Mouse (Mus musculus) lung, postnatal 25 days (tissue): ENCODE measurements at regions not wholly inside any gene's neighbourhood (a gene's known extent, or its start where the extent isn't known, plus 50 kb on each side); places are given as distances from the start of the nearest gene placed in this dataset.

Source experiments
- DNase-seq: peaks from one replicate; pipeline ENCODE4 v3.0.0; 2022; ENCODE audit warnings: low spot score

GRCm38 (mm10) chr17:75894934-75895333 lies 343.2 kb upstream of the Fam98a start:
- no peak for DNase-seq

- no peak for DNase-seq
Observed at GRCm38 (mm10) chr17:75893559-75893958, 341.8 kb upstream of the Fam98a start.

GRCm38 (mm10) chr17:75892156-75892555 lies 340.4 kb upstream of the Fam98a start:
- DNase-seq = no peak

- DNase-seq = no peak
Observed at GRCm38 (mm10) chr17:75891564-75891963, 339.8 kb upstream of the Fam98a start.

GRCm38 (mm10) chr17:75877848-75878247 lies 326.1 kb upstream of the Fam98a start:
- DNase-seq = no peak

GRCm38 (mm10) chr17:75876895-75877294 lies 325.1 kb upstream of the Fam98a start:
- no peak for DNase-seq

- no peak for DNase-seq
Observed at GRCm38 (mm10) chr17:75874535-75874934, 322.8 kb upstream of the Fam98a start.

GRCm38 (mm10) chr17:75870492-75870891 lies 318.7 kb upstream of the Fam98a start:
- DNase-seq = no peak

- no peak for DNase-seq
Observed at GRCm38 (mm10) chr17:75857015-75857414, 305.3 kb upstream of the Fam98a start.

GRCm38 (mm10) chr17:75815997-75816626 lies 264.4 kb upstream of the Fam98a start:
- DNase-seq = no peak

GRCm38 (mm10) chr17:75812163-75812562 lies 260.4 kb upstream of the Fam98a start:
- no peak for DNase-seq

- no peak for DNase-seq
Observed at GRCm38 (mm10) chr17:75808524-75809326, 257.0 kb upstream of the Fam98a start.

- DNase-seq = no peak
Observed at GRCm38 (mm10) chr17:75808025-75808424, 256.3 kb upstream of the Fam98a start.

GRCm38 (mm10) chr17:75804358-75804757 lies 252.6 kb upstream of the Fam98a start:
- DNase-seq = no peak

- no peak for DNase-seq
Observed at GRCm38 (mm10) chr17:75796380-75796779, 244.6 kb upstream of the Fam98a start.

GRCm38 (mm10) chr17:75795772-75796171 lies 244.0 kb upstream of the Fam98a start:
- no peak for DNase-seq

GRCm38 (mm10) chr17:75779770-75780169 lies 228.0 kb upstream of the Fam98a start:
- DNase-seq = no peak

GRCm38 (mm10) chr17:75776611-75777010 lies 224.9 kb upstream of the Fam98a start:
- DNase-seq = no peak

- no peak for DNase-seq
Observed at GRCm38 (mm10) chr17:75775518-75775917, 223.8 kb upstream of the Fam98a start.

- no peak for DNase-seq
Observed at GRCm38 (mm10) chr17:75772861-75773260, 221.1 kb upstream of the Fam98a start.

- no peak for DNase-seq
Observed at GRCm38 (mm10) chr17:75768654-75769053, 216.9 kb upstream of the Fam98a start.

GRCm38 (mm10) chr17:75763391-75763790 lies 211.6 kb upstream of the Fam98a start:
- DNase-seq = no peak

GRCm38 (mm10) chr17:75756487-75756886 lies 204.7 kb upstream of the Fam98a start:
- no peak for DNase-seq

GRCm38 (mm10) chr17:75716458-75716857 lies 164.7 kb upstream of the Fam98a start:
- no peak for DNase-seq
